Mouse (Mus musculus) regulatory T cell (primary cell): Measurements from ENCODE around the gene Abi3.

Experiments used
- in situ Hi-C: fragments of 300-600 bp; cut with MboI, MseI; formaldehyde crosslinking; loops from one replicate; pipeline ENCODE4 v1.15.1; 2025; ENCODE audit warnings: high pct_unique_total_duplicates

The Abi3 gene

GRCm38 (mm10) chr11:95840694-95841497 is 1.4 kb downstream of the Abi3 start:
- in situ Hi-C loops, result no loop called here

GRCm38 (mm10) chr11:95838999-95839868 is 3.0 kb downstream of the Abi3 start:
- in situ Hi-C loops, result no loop called here

- in situ Hi-C loops, result no loop called here
These were observed 3.7 kb downstream of the Abi3 start for GRCm38 (mm10) chr11:95838598-95838997.

GRCm38 (mm10) chr11:95837059-95837458 is 5.2 kb downstream of the Abi3 start, which contains the start of gene Gngt2:
Gngt2 (plus strand) TSS chr11:95837216.
- in situ Hi-C loops, result no loop called here

- in situ Hi-C loops, result no loop called here
These were observed 5.8 kb downstream of the Abi3 start for GRCm38 (mm10) chr11:95836433-95836832.

GRCm38 (mm10) chr11:95835832-95836231 is 6.4 kb downstream of the Abi3 start:
- in situ Hi-C loops, result no loop called here

GRCm38 (mm10) chr11:95834742-95835710 is 7.2 kb downstream of the Abi3 start:
- in situ Hi-C loops, result no loop called here

- in situ Hi-C loops, result no loop called here
These were observed 8.1 kb downstream of the Abi3 start for GRCm38 (mm10) chr11:95834143-95834667.

GRCm38 (mm10) chr11:95833631-95834142 is 8.6 kb downstream of the Abi3 start:
- in situ Hi-C loops, result no loop called here

- in situ Hi-C loops, result no loop called here
These were observed 9.2 kb downstream of the Abi3 start for GRCm38 (mm10) chr11:95833006-95833570.

GRCm38 (mm10) chr11:95832129-95833005 is 9.9 kb downstream of the Abi3 start:
- in situ Hi-C loops, result no loop called here

- in situ Hi-C loops, result no loop called here
These were observed 10.6 kb downstream of the Abi3 start for GRCm38 (mm10) chr11:95831641-95832040.

- in situ Hi-C loops, result no loop called here
These were observed 11.0 kb downstream of the Abi3 start for GRCm38 (mm10) chr11:95831276-95831619.

- in situ Hi-C loops, result no loop called here
These were observed 11.6 kb downstream of the Abi3 start for GRCm38 (mm10) chr11:95830411-95831275.

- in situ Hi-C loops, result no loop called here
These were observed 12.7 kb downstream of the Abi3 start for GRCm38 (mm10) chr11:95829526-95830050.

GRCm38 (mm10) chr11:95828181-95828964 is 13.9 kb downstream of the Abi3 start:
- in situ Hi-C loops, result no loop called here

GRCm38 (mm10) chr11:95827464-95828085 is 14.7 kb downstream of the Abi3 start:
- in situ Hi-C loops, result no loop called here
